Mouse (Mus musculus) limb, embryonic 15.5 days (tissue): ENCODE data around the gene LTO1. TPM values are rescaled to one million over a fixed set of nuclear protein-coding genes. Genes with fewer than 3 reads are reported as not detected.
"Not testable (repeated sequence)": the region's sequence is repeated elsewhere in the genome, so short reads cannot be mapped to it uniquely, and the experiment has no call there.

Source experiments
- ATAC-seq: fragments of 200-750 bp; cut with Nextera tagmentation; 2 replicates; pipeline ENCODE4 v1.8.0; 2017; ENCODE audit warnings: low read depth, moderate TSS enrichment; ENCODE audit not compliant: insufficient number of reproducible peaks, low FRiP score, low TSS enrichment
- H3K27ac ChIP-seq: fragments of 300-500 bp; sonication (generic); 2 replicates; pipeline ENCODE4 v1.5.1; 2015; ENCODE audit warnings: moderate library complexity, mild to moderate bottlenecking, inconsistent platforms
- H3K27me3 ChIP-seq: fragments of 300-500 bp; sonication (generic); 2 replicates; pipeline ENCODE4 v1.6.1; 2015; ENCODE audit warnings: inconsistent platforms
- H3K36me3 ChIP-seq: fragments of 300-500 bp; sonication (generic); 2 replicates; pipeline ENCODE4 v1.6.1; 2015; ENCODE audit warnings: inconsistent platforms
- H3K4me1 ChIP-seq: fragments of 300-500 bp; sonication (generic); 2 replicates; pipeline ENCODE4 v1.6.1; 2015; ENCODE audit warnings: inconsistent platforms
- H3K4me2 ChIP-seq: fragments of 300-500 bp; sonication (generic); 2 replicates; pipeline ENCODE4 v1.6.1; 2015; ENCODE audit warnings: mild to moderate bottlenecking, inconsistent platforms
- H3K4me3 ChIP-seq: fragments of 300-500 bp; sonication (generic); 2 replicates; pipeline ENCODE4 v1.5.1; 2015; ENCODE audit warnings: mild to moderate bottlenecking, inconsistent platforms
- H3K9ac ChIP-seq: fragments of 300-500 bp; sonication (generic); 2 replicates; pipeline ENCODE4 v1.6.1; 2015; ENCODE audit warnings: inconsistent platforms
- H3K9me3 ChIP-seq: fragments of 300-500 bp; sonication (generic); 2 replicates; pipeline ENCODE4 v1.6.1; 2016; ENCODE audit warnings: inconsistent platforms
- WGBS: fragments of 180-500 bp; shearing (Covaris S2); methylation state at CpG from one replicate; pipeline ENCODE4 v1.1.7; 2015; 5-methylcytosine and 5-hydroxymethylcytosine counted together
- polyA plus RNA-seq: library from polyadenylated mRNA; unstranded; fragments of >200 nt; fragmentation: Nextera tagmentation; extraction: Ambion mirVana; gene quantifications from 2 replicates; pipeline ENCODE4 v1.2.1, GENCODE M21; 2015

LTO1 gene
- polyA plus RNA-seq, 1 experiment from 2014 or later, result 28.1 TPM

DNA sequence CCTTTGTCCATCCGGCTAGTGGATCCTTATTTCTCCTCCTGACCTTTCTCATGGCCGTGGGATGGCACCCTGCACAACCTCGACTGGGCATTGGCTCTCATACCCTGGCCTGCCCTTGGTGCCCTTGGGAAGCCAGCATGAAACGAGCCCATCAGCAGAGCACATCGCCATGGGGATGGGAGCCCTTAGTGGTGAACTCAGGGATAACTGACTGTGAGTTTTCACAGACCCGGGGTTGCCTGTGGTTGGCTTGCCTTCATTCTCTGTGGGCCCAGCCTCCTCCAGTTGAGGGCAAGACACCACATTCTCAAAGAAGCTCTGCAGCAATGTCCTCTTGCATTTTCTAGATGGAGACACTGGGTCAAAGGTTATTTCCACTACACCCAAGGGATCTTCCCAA lies 22.6 kb upstream of the LTO1 start:
- peaks cover 31% of the 10 kb centered on the region for H3K4me1 ChIP-seq
- H3K27ac ChIP-seq, result no peak overlapping the region
- 53% methylated on average over 6 of the region's 6 CpGs for WGBS
- no peak overlapping the region for H3K4me2 ChIP-seq
- no peaks in the 10 kb centered on the region for H3K9me3 ChIP-seq
- H3K4me3 ChIP-seq, result no peak overlapping the region
- ATAC-seq, result no peak
- H3K27me3 ChIP-seq, result peaks cover 40% of the 10 kb centered on the region
- no peak overlapping the region for H3K9ac ChIP-seq
- H3K36me3 ChIP-seq, result no peaks in the 10 kb centered on the region

DNA sequence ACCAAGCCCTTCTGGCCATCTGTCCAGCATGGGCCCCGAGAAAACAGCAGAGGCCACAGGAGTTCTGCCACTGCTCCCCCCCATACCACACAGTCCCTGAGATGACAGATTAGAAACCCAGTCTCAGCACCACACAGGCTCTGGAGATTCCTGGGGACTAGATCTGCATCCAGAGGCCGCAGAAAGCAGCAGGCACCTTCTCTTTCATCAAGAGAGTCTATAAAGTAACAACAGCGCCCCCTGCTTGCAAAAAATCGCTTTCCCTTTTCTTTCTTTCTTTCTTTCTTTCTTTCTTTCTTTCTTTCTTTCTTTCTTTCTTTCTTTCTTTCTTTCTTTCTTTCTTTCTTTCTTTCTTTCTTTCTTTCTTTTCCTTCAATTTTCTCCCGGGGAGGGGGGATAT lies 20.7 kb upstream of the LTO1 start:
- Histone ChIP-seq H3K4me2 (no peak overlapping the region), H3K4me1 (peaks cover 26% of the 10 kb centered on the region), H3K27me3 (peaks cover 51% of the 10 kb centered on the region), H3K9me3 (no peaks in the 10 kb centered on the region), H3K4me3 (no peak overlapping the region), H3K27ac (no peak overlapping the region), H3K36me3 (no peaks in the 10 kb centered on the region), H3K9ac (no peak overlapping the region)
- 3% methylated on average over 5 of the region's 5 CpGs for WGBS
- no peak for ATAC-seq

DNA sequence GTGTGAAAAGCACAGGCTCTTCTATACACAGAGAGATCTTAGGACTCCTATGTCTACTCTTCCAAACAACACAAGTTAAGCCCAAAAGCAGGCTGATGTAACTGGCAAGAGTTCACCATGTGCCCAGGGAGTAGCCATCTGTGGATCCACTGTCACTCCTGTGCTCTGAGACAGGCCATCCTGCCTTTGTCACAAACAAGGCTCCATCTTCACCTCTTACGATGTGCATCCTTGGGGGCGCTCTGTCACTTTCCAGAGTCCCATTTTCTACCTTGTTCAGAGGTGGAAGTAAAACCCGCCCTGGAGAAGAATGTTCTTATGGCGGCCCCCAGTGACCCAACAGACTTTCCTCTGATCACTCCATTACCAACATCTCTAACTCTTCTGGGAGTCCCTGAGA lies 20.2 kb upstream of the LTO1 start:
- Histone ChIP-seq H3K9ac (no peak overlapping the region), H3K4me3 (0 out of 2 replicates have a peak overlapping the region, but pooled peaks have one; percentile 1), H3K27me3 (peaks cover 53% of the 10 kb centered on the region), H3K27ac (no peak overlapping the region), H3K4me2 (0 out of 2 replicates have a peak overlapping the region, but pooled peaks have one; percentile 86), H3K9me3 (no peaks in the 10 kb centered on the region), H3K36me3 (no peaks in the 10 kb centered on the region), H3K4me1 (peaks cover 26% of the 10 kb centered on the region)
- WGBS, result 5% methylated on average over 4 of the region's 4 CpGs
- ATAC-seq, result no peak

DNA sequence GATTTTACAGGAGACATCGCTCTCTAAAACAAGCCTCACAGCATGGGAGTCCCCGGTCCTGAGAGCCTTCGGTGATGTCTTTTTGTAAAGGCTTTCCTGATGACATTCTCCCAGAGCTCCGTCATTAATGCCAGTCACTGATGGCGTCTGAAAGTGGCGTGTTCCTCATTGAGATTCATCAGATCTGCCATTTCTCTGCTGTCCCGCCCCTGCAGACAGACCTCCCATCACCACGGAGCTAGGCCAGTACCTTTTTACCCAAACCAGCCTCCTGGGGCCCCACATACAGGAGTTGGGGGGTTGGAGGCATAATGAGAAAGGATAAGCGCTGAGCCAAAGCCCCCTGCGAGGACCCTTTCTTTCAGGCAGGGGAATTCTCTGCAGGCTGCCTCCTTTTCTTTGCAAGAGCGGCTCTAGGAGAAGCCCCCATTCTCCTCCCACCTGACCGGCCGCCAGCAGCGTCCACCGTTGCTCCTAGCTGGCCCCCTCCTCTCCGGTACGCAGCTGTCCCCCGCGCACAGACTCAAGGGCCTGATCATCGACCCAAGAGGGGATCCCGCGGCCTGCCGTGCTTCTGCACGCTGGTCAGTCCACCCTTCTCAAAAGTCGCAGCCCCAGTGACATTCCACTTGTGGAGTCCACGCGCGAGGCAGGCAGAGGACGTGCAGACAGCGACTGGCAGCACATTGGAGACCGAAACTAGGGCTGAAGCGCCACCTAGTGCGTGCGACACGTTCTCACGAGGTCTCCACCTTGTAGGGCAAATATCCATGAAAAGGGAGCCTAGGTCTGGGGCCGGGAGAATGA lies 19.4 kb upstream of the LTO1 start:
- peak overlapping the region; percentile 45 for H3K4me3 ChIP-seq
- peaks cover 26% of the 10 kb centered on the region for H3K4me1 ChIP-seq
- peaks cover 61% of the 10 kb centered on the region for H3K27me3 ChIP-seq
- no peak overlapping the region for H3K27ac ChIP-seq
- H3K36me3 ChIP-seq, result no peaks in the 10 kb centered on the region
- H3K9ac ChIP-seq, result 0 out of 2 replicates have a peak overlapping the region, but pooled peaks have one; percentile 18
- no peaks in the 10 kb centered on the region for H3K9me3 ChIP-seq
- H3K4me2 ChIP-seq, result peak overlapping the region; percentile 86
- under 1% methylated on average over 37 of the region's 37 CpGs for WGBS
- ATAC-seq, result peak; percentile 40; the same call in 1 of the 2 replicates

DNA sequence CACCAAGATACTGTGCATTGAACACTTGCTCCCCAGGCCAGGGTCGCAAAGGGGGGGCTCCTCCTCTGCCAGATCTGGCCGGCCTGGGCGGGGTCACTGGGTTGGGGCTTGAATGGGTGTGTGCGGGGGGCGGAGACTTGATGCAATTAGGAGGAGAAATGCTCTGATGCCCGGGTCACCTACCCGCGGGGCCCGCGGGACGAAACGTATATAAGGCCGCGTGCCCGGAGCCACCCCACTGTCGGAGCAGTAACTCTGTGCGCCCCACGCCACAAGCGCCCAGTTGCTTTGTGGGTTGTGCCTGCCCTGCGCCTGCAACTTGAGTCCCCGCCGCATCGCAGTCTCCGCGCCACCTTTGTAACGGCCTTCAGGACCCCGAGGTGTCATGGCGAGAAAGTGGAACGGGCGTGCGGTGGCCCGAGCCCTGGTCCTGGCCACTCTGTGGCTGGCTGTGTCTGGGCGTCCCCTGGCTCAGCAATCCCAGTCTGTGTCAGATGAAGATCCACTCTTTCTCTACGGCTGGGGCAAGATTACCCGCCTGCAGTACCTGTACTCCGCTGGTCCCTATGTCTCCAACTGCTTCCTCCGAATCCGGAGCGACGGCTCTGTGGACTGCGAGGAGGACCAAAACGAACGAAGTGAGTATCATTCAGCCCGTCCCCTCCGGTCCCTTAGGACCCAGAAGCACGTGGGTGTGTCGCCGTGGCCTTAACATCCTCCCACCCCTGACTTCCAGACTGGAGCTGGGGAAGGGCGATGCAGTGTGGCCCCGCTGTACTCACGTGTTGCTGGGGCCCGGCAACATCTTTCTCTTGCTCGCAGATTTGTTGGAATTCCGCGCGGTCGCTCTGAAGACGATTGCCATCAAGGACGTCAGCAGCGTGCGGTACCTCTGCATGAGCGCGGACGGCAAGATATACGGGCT lies 18.3 kb upstream of the LTO1 start, which contains the start of gene Fgf15:
Gene Fgf15, plus strand, starts transcription at position 238 of the 925 bp plus-strand sequence.
- peak; percentile 40; the same call in 1 of the 2 replicates for ATAC-seq

DNA sequence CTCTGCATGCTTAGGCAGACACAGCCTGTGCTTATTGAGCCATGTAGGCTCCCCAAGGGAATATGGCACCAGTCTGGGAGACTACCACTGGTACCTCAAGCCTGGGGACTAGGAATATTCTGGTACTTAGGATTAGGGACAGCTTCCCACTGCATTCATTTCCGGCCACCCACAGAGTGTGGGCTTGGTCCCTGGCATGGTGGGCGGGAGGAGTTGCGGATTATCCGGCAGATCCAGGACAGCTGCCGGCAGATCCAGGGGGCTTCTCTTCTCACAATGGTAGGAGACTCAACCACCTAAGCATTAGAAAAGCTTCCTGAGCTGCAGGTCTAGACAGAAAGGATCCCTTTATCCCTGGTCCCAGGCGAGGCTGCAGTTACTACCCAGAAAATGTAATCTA lies 16.4 kb upstream of the LTO1 start:
- Histone ChIP-seq H3K36me3 (no peaks in the 10 kb centered on the region), H3K4me1 (peaks cover 26% of the 10 kb centered on the region), H3K4me3 (no peak overlapping the region), H3K27ac (no peak overlapping the region), H3K9ac (no peak overlapping the region), H3K27me3 (peaks cover 63% of the 10 kb centered on the region), H3K4me2 (no peak overlapping the region), H3K9me3 (no peaks in the 10 kb centered on the region)
- ATAC-seq, result no peak
- WGBS, result 56% methylated on average over 6 of the region's 6 CpGs

More for the DNA sequence above, 18.3 kb upstream of the LTO1 start, which contains the start of gene Fgf15:
- H3K36me3 ChIP-seq, result no peaks in the 10 kb centered on the region
- under 1% methylated on average over 65 of the region's 65 CpGs for WGBS
- peak within 1 kb of the TSS; percentile 45 for H3K4me3 ChIP-seq
- no peak within 1 kb of the TSS for H3K27ac ChIP-seq
- 0 out of 2 replicates have a peak within 1 kb of the TSS, but pooled peaks have one; percentile 18 for H3K9ac ChIP-seq
- H3K9me3 ChIP-seq, result no peaks in the 10 kb centered on the region
- H3K4me2 ChIP-seq, result peak within 1 kb of the TSS; percentile 86
- peaks cover 26% of the 10 kb centered on the region for H3K4me1 ChIP-seq
- peaks cover 63% of the 10 kb centered on the region for H3K27me3 ChIP-seq

DNA sequence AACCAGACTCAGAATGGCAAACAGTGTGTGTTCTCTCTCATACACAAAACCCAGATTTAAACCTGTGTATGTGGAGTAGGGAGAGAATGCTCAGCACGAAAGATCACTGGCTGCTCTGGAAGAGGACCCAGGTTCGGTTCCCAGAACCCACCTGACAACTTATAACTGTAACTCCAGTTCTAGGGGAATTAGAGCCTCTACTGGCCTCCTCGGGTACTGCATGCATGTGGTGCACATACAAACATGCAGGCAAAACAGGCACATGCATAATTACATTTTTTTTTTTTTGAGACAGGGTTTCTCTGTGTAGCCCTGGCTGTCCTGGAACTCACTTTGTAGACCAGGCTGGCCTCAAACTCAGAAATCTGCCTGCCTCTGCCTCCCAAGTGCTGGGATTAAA lies 9.4 kb upstream of the LTO1 start:
- 92% methylated on average over 3 of the region's 3 CpGs for WGBS
- H3K4me1 ChIP-seq, H3K9me3 ChIP-seq, ATAC-seq, H3K4me2 ChIP-seq, H3K4me3 ChIP-seq, H3K27ac ChIP-seq, H3K9ac ChIP-seq, H3K36me3 ChIP-seq: not testable (repeated sequence)
- H3K27me3 ChIP-seq, result peaks cover 16% of the 10 kb centered on the region; the same call in 1 of the 2 replicates

DNA sequence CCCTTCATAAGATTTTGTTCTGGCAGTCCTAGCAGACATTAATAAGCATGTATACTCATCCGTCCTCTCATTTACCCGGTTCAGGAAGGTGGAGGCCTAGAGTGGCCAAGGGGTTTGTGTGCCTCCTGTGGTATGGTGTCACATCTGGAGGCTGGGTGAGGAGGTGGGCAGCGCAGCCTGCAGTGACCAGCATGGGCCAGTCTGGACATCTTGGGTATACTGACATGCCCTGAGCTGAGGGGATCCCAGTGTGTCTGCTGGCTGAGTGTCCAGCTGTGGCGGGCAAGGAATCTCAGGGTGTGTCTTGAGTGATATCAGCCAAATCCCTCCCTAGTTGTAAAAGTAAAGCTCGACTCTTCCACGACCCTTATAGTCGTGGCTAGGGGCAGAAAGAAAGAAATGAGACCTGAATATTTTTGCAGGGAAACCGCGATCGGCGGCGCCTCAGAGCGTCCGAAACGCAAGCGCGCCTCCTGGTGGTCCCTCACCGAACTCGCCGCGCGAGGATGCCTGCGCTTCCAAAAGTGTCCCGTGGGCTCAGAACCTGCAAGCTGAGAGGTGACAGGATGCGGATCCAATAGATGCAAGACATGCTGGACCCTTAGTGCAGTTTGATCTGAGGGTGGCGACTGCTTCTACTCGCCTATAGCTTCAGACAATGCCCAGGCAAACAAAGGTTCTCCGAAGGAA lies 8.0 kb upstream of the LTO1 start:
- H3K27ac ChIP-seq, result no peak overlapping the region
- no peaks in the 10 kb centered on the region for H3K36me3 ChIP-seq
- H3K4me2 ChIP-seq, result peak overlapping the region; percentile 34
- H3K27me3 ChIP-seq, result peaks cover 14% of the 10 kb centered on the region; the same call in 1 of the 2 replicates
- WGBS, result 10% methylated on average over 28 of the region's 28 CpGs
- peaks cover 8% of the 10 kb centered on the region for H3K4me1 ChIP-seq
- 0 out of 2 replicates have a peak overlapping the region, but pooled peaks have one; percentile 2 for H3K4me3 ChIP-seq
- peak; percentile 20; the same call in 1 of the 2 replicates for ATAC-seq
- H3K9me3 ChIP-seq, result no peaks in the 10 kb centered on the region
- no peak overlapping the region for H3K9ac ChIP-seq

DNA sequence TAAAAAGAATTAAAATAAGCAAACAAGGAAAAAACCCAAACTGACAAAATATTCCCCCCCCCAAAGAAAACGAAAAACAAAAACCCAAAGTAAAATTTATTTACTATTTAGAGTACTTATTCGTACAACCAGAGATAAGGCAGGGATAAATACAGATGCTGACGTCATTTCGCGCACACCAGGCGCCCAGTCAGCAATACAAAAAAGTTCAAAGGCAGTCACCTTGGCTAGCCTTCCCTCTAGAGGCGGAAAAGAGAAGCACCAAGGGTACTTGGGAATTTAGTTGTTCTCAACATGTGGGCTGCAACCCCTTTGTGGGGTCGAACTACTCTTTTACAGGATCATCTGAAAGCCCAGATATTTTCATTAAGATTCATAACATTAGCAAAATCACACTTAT lies 7.1 kb upstream of the LTO1 start:
- ATAC-seq, result no peak
- no peaks in the 10 kb centered on the region for H3K36me3 ChIP-seq
- no peaks in the 10 kb centered on the region for H3K9me3 ChIP-seq
- 12% methylated on average over 8 of the region's 8 CpGs for WGBS
- peaks cover 14% of the 10 kb centered on the region; the same call in 1 of the 2 replicates for H3K27me3 ChIP-seq
- H3K4me3 ChIP-seq, result no peak overlapping the region
- no peak overlapping the region for H3K9ac ChIP-seq
- no peak overlapping the region for H3K27ac ChIP-seq
- peaks cover 8% of the 10 kb centered on the region for H3K4me1 ChIP-seq
- H3K4me2 ChIP-seq, result no peak overlapping the region

DNA sequence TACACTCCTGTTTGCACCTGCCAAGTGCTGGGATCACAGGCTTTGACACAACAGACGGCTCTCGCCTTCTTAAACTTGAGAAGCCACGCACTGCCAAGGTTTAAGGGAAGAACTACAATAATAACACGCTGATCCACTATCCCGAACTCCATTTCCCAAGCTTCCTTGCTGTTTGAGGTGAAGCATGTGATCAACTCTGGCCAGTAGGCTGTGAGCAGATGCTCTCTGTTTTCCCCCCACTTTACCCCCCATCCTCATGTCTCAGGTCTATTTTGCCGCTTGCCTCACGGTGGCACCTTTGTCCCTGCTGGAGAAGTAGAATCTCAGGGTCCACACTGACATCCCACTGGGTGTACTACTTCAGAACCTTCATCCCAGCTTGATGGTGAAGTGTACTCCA lies 6.2 kb upstream of the LTO1 start:
- WGBS, result 34% methylated on average over 7 of the region's 7 CpGs

DNA sequence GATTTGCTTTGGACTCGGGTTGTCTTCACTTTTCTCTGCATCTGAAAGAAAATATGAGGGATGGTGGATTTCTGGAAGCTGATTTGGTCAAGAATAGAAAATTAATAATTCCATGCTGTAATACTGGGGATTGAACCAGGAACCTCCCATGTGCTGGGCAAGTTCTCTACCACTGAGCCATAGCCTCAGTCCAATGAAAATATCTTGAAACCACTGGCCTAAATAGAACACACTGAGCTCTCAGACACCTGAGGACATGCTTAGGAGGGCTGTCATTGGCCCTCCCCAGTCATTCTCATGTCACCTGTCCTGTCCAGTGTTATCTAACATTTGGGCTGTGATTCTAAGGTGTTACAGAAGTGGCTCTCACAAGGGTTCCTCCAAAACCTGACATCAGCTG lies 3.8 kb upstream of the LTO1 start:
- H3K4me3 ChIP-seq, result no peak overlapping the region
- no peak overlapping the region for H3K9ac ChIP-seq
- no peak overlapping the region for H3K27ac ChIP-seq
- no peaks in the 10 kb centered on the region for H3K36me3 ChIP-seq
- peaks cover 14% of the 10 kb centered on the region; the same call in 1 of the 2 replicates for H3K27me3 ChIP-seq
- H3K4me2 ChIP-seq, result no peak overlapping the region
- no peak for ATAC-seq
- no peaks in the 10 kb centered on the region for H3K9me3 ChIP-seq
- 76% methylated on average over 1 of the region's 1 CpGs for WGBS
- H3K4me1 ChIP-seq, result peaks cover 17% of the 10 kb centered on the region

More for the DNA sequence above, 6.2 kb upstream of the LTO1 start:
- peaks cover 8% of the 10 kb centered on the region for H3K4me1 ChIP-seq
- no peak overlapping the region for H3K9ac ChIP-seq
- H3K9me3 ChIP-seq, result no peaks in the 10 kb centered on the region
- no peak for ATAC-seq
- no peak overlapping the region for H3K4me2 ChIP-seq
- no peak overlapping the region for H3K27ac ChIP-seq
- H3K27me3 ChIP-seq, result peaks cover 14% of the 10 kb centered on the region; the same call in 1 of the 2 replicates
- H3K36me3 ChIP-seq, result no peaks in the 10 kb centered on the region
- no peak overlapping the region for H3K4me3 ChIP-seq
